Mouse (Mus musculus) embryonic facial prominence, embryonic 10.5 days (tissue): ENCODE results near the gene Large2. TPM values are rescaled to one million over a fixed set of nuclear protein-coding genes. Genes with fewer than 3 reads are reported as not detected.

Experiments used
- DNase-seq: peaks from one replicate; pipeline ENCODE4 v3.0.0-alpha.2; 2017; ENCODE audit warnings: low spot score
- H3K27ac ChIP-seq: fragments of 300-500 bp; sonication (generic); replicated peaks from 2 replicates; pipeline ENCODE4 v1.5.1; 2016; ENCODE audit warnings: mild to moderate bottlenecking
- H3K27me3 ChIP-seq: fragments of 300-500 bp; sonication (generic); replicated peaks from 2 replicates; pipeline ENCODE4 v1.6.1; 2016; ENCODE audit warnings: low read depth, mild to moderate bottlenecking; ENCODE audit not compliant: poor library complexity, severe bottlenecking
- H3K36me3 ChIP-seq: fragments of 300-500 bp; sonication (generic); replicated peaks from 2 replicates; pipeline ENCODE4 v1.6.1; 2016; ENCODE audit warnings: mild to moderate bottlenecking, moderate library complexity
- H3K4me1 ChIP-seq: fragments of 300-500 bp; sonication (generic); 2 replicates; pipeline ENCODE4 v1.6.1; 2016
- H3K4me3 ChIP-seq: fragments of 300-500 bp; sonication (generic); 2 replicates; pipeline ENCODE4 v1.5.1; 2016; ENCODE audit warnings: mild to moderate bottlenecking, moderate library complexity
- H3K9me3 ChIP-seq: fragments of 300-500 bp; sonication (generic); 2 replicates; pipeline ENCODE4 v1.6.1; 2016; ENCODE audit warnings: mild to moderate bottlenecking
- WGBS: fragments of 180-500 bp; shearing (Covaris S2); methylation state at CpG from one replicate; pipeline ENCODE4 v1.1.7; 2016; 5-methylcytosine and 5-hydroxymethylcytosine counted together
- polyA plus RNA-seq: library from polyadenylated mRNA; unstranded; fragments of >200 nt; fragmentation: Nextera tagmentation; extraction: Ambion mirVana; gene quantifications from 2 replicates; pipeline ENCODE4 v1.2.1, GENCODE M21; 2016

The Large2 gene
- polyA plus RNA-seq, 1 experiment from 2014 or later, result 10.2 TPM

DNA sequence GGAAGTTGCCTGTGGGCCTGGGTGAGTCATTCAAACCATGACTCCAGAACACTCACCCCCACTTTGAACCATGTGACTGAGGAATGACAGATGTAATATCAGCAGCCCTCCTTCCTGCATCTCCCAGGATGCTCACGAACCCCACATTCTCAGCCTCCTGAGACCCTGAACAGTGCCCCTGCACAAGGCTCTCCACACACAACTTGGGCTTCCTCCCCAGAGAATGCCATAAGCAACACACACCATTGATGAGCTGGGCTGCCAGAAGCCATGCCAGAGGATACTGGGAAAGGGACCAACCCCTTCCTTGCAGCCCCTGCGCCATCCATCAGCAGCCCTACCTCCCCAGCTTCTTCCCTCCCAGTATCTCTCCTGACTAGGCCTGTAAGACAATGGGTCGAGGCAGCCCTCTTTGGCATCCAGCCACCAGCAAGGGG is 13.4 kb upstream of the Large2 start:
- WGBS, result 68% methylated on average over 3 of the region's 3 CpGs
- Histone ChIP-seq H3K27ac (peak overlapping the region; percentile 89), H3K4me1 (peaks cover 57% of the 10 kb centered on the region)

GRCm38 (mm10) chr2:92387646-92388045 is 13.0 kb upstream of the Large2 start:
- H3K36me3 ChIP-seq, result peaks cover 52% of the 10 kb centered on the region
- no peaks in the 10 kb centered on the region for H3K9me3 ChIP-seq
- H3K4me3 ChIP-seq, result peak overlapping the region; percentile 80; the same call in 1 of the 2 replicates
- 85% methylated on average over 4 of the region's 4 CpGs for WGBS
- H3K27me3 ChIP-seq, result peaks cover 3% of the 10 kb centered on the region; the same call in 1 of the 2 replicates
- no peak overlapping the region for H3K27ac ChIP-seq
- peaks cover 52% of the 10 kb centered on the region for H3K4me1 ChIP-seq
- DNase-seq, result no peak

More for the DNA sequence above, 13.4 kb upstream of the Large2 start:
- Histone ChIP-seq H3K36me3 (peaks cover 48% of the 10 kb centered on the region), H3K9me3 (no peaks in the 10 kb centered on the region), H3K4me3 (peak overlapping the region; percentile 80), H3K27me3 (peaks cover 6% of the 10 kb centered on the region; the same call in 1 of the 2 replicates)
- DNase-seq, result no peak

GRCm38 (mm10) chr2:92386821-92387570 is 12.3 kb upstream of the Large2 start:
- Histone ChIP-seq H3K27me3 (peaks cover 3% of the 10 kb centered on the region; the same call in 1 of the 2 replicates), H3K4me3 (no peak overlapping the region), H3K9me3 (no peaks in the 10 kb centered on the region), H3K36me3 (peaks cover 59% of the 10 kb centered on the region), H3K4me1 (peaks cover 46% of the 10 kb centered on the region), H3K27ac (no peak overlapping the region)
- DNase-seq, result no peak
- WGBS, result 90% methylated on average over 30 of the region's 30 CpGs

GRCm38 (mm10) chr2:92385113-92386051 is 10.7 kb upstream of the Large2 start:
- Histone ChIP-seq H3K27me3 (0 out of 2 replicates have a peak, but pooled peaks cover 3% of the 10 kb centered on the region), H3K9me3 (no peaks in the 10 kb centered on the region), H3K4me1 (peaks cover 30% of the 10 kb centered on the region), H3K27ac (no peak overlapping the region), H3K4me3 (no peak overlapping the region), H3K36me3 (peaks cover 75% of the 10 kb centered on the region)
- WGBS, result 84% methylated on average over 22 of the region's 22 CpGs
- no peak for DNase-seq

- WGBS, result 80% methylated on average over 4 of the region's 4 CpGs
- Histone ChIP-seq H3K4me3 (no peak overlapping the region), H3K4me1 (peaks cover 17% of the 10 kb centered on the region), H3K36me3 (peaks cover 87% of the 10 kb centered on the region), H3K27ac (no peak overlapping the region), H3K9me3 (no peaks in the 10 kb centered on the region), H3K27me3 (0 out of 2 replicates have a peak, but pooled peaks cover 3% of the 10 kb centered on the region)
- DNase-seq, result no peak
Observed at GRCm38 (mm10) chr2:92384101-92384500, 9.4 kb upstream of the Large2 start.

DNA sequence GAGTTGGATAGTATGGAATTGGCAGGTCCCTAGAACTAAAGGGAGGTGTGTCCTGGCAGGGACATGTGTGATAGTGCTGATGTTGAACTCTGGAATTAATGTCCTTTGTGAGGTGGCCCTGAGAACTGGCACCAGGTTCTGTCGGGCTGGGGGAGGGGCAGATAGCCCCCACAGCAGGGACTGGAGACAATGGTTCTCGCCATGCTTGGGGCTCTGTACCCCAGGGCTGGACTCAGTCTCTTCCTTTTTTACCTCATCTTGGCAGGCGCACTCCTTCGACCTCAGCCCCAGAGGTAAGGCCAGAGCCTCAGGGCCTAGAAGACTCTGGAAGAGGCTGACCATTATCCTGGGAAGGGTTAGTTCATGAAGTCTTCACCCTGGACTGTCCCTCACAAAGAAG is 8.1 kb upstream of the Large2 start:
- Histone ChIP-seq H3K4me1 (peaks cover 3% of the 10 kb centered on the region), H3K9me3 (no peaks in the 10 kb centered on the region), H3K27me3 (0 out of 2 replicates have a peak, but pooled peaks cover 2% of the 10 kb centered on the region), H3K27ac (no peak overlapping the region), H3K36me3 (peaks cover 100% of the 10 kb centered on the region), H3K4me3 (no peak overlapping the region)
- DNase-seq, result no peak
- WGBS, result 81% methylated on average over 4 of the region's 4 CpGs

- Histone ChIP-seq H3K36me3 (peaks cover 99% of the 10 kb centered on the region), H3K9me3 (no peaks in the 10 kb centered on the region), H3K27ac (no peak within 1 kb of the TSS), H3K27me3 (no peaks in the 10 kb centered on the region), H3K4me1 (no peaks in the 10 kb centered on the region), H3K4me3 (no peak within 1 kb of the TSS)
- 88% methylated on average over 5 of the region's 5 CpGs for WGBS
- no peak for DNase-seq
Observed at GRCm38 (mm10) chr2:92381901-92382588, 7.4 kb upstream of the Large2 start, which contains the start of gene 1700029I15Rik. Gene 1700029I15Rik, plus strand, starts transcription at chr2:92382538.

GRCm38 (mm10) chr2:92381161-92381560 is 6.5 kb upstream of the Large2 start:
- peaks cover 5% of the 10 kb centered on the region for H3K4me1 ChIP-seq
- H3K4me3 ChIP-seq, result no peak overlapping the region
- no peak for DNase-seq
- H3K9me3 ChIP-seq, result no peaks in the 10 kb centered on the region
- H3K27me3 ChIP-seq, result no peaks in the 10 kb centered on the region
- peaks cover 90% of the 10 kb centered on the region for H3K36me3 ChIP-seq
- H3K27ac ChIP-seq, result no peak overlapping the region
- WGBS, result 90% methylated on average over 5 of the region's 5 CpGs

DNA sequence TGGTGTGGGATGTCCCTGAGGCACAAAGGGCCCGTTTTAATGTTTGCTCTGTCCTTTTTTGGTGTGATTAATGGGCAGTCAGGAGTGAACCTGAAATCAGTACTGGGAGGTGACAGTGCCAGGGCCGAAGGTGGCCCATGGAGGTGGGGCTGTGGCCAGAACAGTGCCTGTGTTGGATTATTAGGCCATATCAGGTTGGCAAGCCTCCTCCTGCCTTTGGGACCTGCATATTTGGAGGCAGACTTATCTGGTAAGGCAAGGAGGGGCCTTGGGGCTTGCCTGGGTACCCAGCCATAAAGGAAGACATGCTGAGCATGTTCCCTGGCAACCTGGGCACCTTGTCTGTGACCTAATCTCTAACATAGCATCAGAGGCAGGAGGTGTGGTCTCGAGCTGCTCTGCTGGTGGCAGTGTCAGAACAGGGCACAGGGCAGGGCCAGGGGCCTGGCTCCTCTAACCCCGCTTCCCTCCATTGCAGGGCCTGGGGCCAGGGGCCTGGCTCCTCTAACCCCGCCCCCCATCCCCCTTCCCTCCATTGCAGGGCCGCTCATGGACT is 5.9 kb upstream of the Large2 start:
- Histone ChIP-seq H3K27ac (no peak overlapping the region), H3K27me3 (no peaks in the 10 kb centered on the region), H3K4me1 (peaks cover 11% of the 10 kb centered on the region), H3K4me3 (no peak overlapping the region), H3K36me3 (peaks cover 84% of the 10 kb centered on the region), H3K9me3 (no peaks in the 10 kb centered on the region)
- DNase-seq, result no peak
- WGBS, result 80% methylated on average over 6 of the region's 6 CpGs

GRCm38 (mm10) chr2:92379783-92380494 is 5.3 kb upstream of the Large2 start:
- no peak overlapping the region for H3K4me3 ChIP-seq
- H3K27ac ChIP-seq, result no peak overlapping the region
- no peaks in the 10 kb centered on the region for H3K27me3 ChIP-seq
- H3K9me3 ChIP-seq, result no peaks in the 10 kb centered on the region
- DNase-seq, result no peak
- 81% methylated on average over 17 of the region's 17 CpGs for WGBS
- H3K4me1 ChIP-seq, result peaks cover 15% of the 10 kb centered on the region
- H3K36me3 ChIP-seq, result peaks cover 77% of the 10 kb centered on the region

DNA sequence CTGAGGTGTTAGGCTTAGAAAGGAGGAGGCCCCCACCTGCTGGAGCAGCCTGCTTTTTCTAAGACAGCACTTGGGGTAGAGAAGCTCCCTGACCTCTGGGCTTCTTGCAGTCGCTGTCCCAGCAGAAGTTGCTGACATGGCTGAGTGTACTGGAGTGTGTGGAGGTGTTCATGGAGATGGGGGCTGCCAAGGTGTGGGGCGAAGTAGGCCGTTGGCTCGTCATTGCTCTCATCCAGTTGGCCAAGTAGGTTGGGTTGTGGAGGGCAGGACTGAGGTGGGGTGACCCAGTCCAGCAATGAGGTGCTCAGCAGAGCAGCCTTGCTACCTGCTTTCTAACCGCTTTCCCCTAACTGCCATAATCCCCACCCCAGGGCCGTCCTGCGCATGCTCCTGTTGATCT is 2.7 kb upstream of the Large2 start:
- peaks cover 17% of the 10 kb centered on the region for H3K27me3 ChIP-seq
- H3K27ac ChIP-seq, result no peak overlapping the region
- peaks cover 40% of the 10 kb centered on the region for H3K4me1 ChIP-seq
- H3K9me3 ChIP-seq, result no peaks in the 10 kb centered on the region
- no peak overlapping the region for H3K4me3 ChIP-seq
- WGBS, result 91% methylated on average over 7 of the region's 7 CpGs
- peaks cover 51% of the 10 kb centered on the region for H3K36me3 ChIP-seq
- no peak for DNase-seq
